Mouse (Mus musculus) adrenal gland, adult 10 weeks (tissue): Measurements from ENCODE around the gene Eno2. TPM values are rescaled to one million over a fixed set of nuclear protein-coding genes. Genes with fewer than 3 reads are reported as not detected.

ENCODE experiments used
- polyA plus RNA-seq: library from polyadenylated mRNA; stranded (reverse); fragments of 350-450 nt; fragmentation: Illumina TruSeq; extraction: RNeasy Lipid Tissue Mini Kit (QIAGEN cat#74804); gene quantifications from one replicate; pipeline ENCODE4 v1.2.3, GENCODE M21; 2014; ENCODE audit warnings: low read depth, low replicate concordance

Gene Eno2
- 2.2 TPM for polyA plus RNA-seq

GRCm38 (mm10) chr6:124769101-124769765 is at the start of gene Eno2:
TSS of gene Eno2 (minus strand) at chr6:124769673.

GRCm38 (mm10) chr6:124813933-124814332 is 44.5 kb upstream of the Eno2 start, which contains the start of gene Tpi1:
TSS of gene Tpi1 (minus strand) at chr6:124814296.

DNA sequence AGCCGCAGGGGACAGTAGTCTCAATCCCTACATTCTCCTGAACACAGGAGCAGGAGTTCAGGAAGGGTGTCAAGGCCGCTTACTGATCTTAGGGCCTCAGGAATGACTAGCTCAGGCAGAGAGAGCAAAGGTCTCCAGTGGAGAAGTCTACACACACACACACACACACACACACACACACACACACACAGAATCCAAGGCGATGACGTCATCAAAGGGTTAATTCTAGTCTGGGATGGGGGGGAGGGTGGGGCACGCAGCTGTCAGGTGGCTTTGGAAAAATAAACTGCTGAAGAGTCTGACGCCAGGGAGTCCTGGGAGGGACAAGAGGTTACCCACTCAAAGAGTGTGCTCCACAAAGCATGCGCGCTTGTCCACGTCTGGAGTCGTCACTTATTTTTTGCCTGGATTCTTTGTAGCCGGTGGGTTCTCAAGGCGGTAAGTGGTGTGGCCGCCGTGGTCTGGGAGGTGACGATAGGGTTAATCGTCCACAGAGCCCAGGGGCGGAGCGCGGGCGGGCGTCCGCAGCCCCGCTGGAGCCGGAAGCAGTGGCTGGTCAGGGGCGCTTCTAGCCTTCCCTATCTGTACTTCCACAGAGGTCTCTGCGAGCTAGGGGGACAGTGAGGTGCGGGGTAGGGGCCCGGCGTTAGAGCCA is 39.0 kb upstream of the Eno2 start, which contains the start of gene Spsb2:
TSS of gene Spsb2 (plus strand) at position 304 of the 655 bp plus-strand sequence.

DNA sequence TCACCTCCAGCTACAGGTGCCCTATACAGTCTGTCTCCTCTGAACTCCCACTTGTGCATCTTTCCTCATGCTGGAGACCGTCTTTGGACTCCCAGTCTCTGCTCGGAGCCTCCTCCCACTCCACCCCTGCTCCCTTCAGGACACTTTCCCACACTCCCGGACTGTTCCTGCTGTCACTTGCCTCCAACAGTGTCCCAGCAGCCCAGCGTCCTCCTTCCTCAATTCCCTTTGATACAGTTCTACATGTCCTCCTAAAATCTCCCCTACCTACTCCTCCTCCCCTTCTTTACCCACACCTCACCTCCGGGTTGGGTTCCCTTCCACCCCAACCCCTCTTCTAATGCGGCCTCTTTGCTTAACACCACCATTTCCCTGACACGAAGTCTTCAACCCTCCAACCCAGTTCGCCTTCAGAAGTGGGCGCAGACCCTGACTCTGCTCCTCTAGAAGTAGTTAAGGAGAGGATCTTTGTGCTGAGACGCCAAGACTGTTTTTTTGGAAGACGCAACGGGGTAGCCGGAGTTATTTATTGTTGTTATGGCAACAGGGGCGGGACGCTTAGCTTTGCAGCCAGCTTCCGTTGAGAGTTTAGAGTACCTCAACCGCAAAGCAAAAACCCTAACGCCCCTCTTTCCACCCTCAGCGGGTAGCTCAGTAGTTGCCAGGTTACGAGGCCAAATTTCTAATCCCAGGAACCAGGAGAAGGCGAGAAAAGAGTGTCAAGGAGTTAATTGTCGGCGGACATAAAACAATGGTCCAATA is 9.9 kb upstream of the Eno2 start, which contains the start of gene Lrrc23:
TSS of gene Lrrc23 (minus strand) at position 506 of the 762 bp plus-strand sequence.

DNA sequence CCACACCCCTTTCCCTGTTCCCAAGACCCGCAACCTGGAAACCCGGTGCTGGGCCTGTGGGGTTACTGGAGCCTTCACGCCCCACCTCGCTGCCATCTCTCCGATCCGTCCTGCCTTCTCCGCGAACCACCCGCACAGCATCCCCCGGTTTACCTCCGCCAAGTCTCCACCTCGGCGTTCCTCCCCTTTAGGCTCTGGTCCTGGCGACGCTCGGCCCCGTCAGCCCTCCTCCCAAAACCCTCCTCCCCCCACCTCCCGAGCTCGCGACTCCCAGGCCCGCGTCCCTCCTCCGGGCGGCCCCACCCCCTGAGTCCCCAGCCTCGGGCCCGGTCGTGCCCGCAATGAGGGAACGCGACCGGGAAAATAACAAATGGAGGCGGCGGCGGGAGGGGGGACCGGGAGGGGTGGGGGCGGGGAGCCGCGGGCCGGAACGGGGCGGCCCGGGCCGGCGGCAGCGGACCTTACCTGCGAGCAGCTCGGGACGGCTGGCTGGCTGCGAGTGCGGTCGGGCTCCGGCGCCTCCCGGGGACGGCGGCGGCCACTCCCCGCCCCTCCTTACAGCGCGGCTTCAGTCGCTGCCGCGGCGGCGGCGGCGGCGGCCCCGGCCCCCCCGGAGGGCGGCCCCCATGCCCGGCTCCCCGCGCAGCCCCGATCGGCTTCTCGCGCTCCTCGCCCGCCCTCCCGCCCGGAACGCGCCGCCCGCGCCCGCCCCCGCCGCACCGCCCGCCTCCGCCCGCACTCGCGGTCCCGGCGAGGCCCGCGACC is 13.5 kb downstream of the Eno2 start, which contains the start of the genes Gm45234 and Atn1:
TSS of gene Gm45234 (minus strand) at position 191 of the 765 bp plus-strand sequence.
TSS of gene Atn1 (minus strand) at position 694 of the 765 bp plus-strand sequence.

GRCm38 (mm10) chr6:124740888-124741761 is 28.3 kb downstream of the Eno2 start, which contains the start of gene Grcc10:
TSS of gene Grcc10 (minus strand) at chr6:124741374.

GRCm38 (mm10) chr6:124738511-124739023 is 30.9 kb downstream of the Eno2 start, which contains the start of gene Ptpn6:
TSS of gene Ptpn6 (minus strand) at chr6:124738714.

GRCm38 (mm10) chr6:124711824-124712782 is 57.4 kb downstream of the Eno2 start, which contains the start of the genes Emg1 and Phb2:
TSS of gene Emg1 (minus strand) at chr6:124712178.
TSS of gene Phb2 (plus strand) at chr6:124712336.

Other genes starting within 250 kb of the Eno2 start
- gene C1s1, start 227.3 kb downstream of the Eno2 start, polyA plus RNA-seq: 62.6 TPM
- 0.29 TPM for gene C1rb, start 199.4 kb downstream of the Eno2 start, polyA plus RNA-seq
- 0.29 TPM for gene C1s2, start 133.6 kb downstream of the Eno2 start, polyA plus RNA-seq
- gene Lpcat3, start 106.6 kb downstream of the Eno2 start, polyA plus RNA-seq: 56.7 TPM
- gene Emg1, start 57.5 kb downstream of the Eno2 start, polyA plus RNA-seq: 16.4 TPM
- gene Phb2, start 57.3 kb downstream of the Eno2 start, polyA plus RNA-seq: 35.9 TPM
- 1.5 TPM for gene Ptpn6, start 31.0 kb downstream of the Eno2 start, polyA plus RNA-seq
- gene Grcc10, start 28.3 kb downstream of the Eno2 start, polyA plus RNA-seq: 4.3 TPM
- not detected for gene Gm45234, start 13.7 kb downstream of the Eno2 start, polyA plus RNA-seq
- 1.3 TPM for gene Atn1, start 13.1 kb downstream of the Eno2 start, polyA plus RNA-seq
- not detected for gene Lrrc23, start 10.1 kb upstream of the Eno2 start, polyA plus RNA-seq
- gene Spsb2, start 39.0 kb upstream of the Eno2 start, polyA plus RNA-seq: not detected
- gene Tpi1, start 44.6 kb upstream of the Eno2 start, polyA plus RNA-seq: 34.6 TPM
- gene Usp5, start 59.8 kb upstream of the Eno2 start, polyA plus RNA-seq: 34.7 TPM
- gene Cdca3, start 59.9 kb upstream of the Eno2 start, polyA plus RNA-seq: 1.5 TPM
- 0.35 TPM for gene Gnb3, start 70.6 kb upstream of the Eno2 start, polyA plus RNA-seq
- gene P3h3, start 88.1 kb upstream of the Eno2 start, polyA plus RNA-seq: 0.93 TPM
- not detected for gene Gpr162, start 94.3 kb upstream of the Eno2 start, polyA plus RNA-seq
- 0.29 TPM for gene Cd4, start 118.5 kb upstream of the Eno2 start, polyA plus RNA-seq
- 0.29 TPM for gene Lag3, start 142.0 kb upstream of the Eno2 start, polyA plus RNA-seq
- gene Ptms, start 150.4 kb upstream of the Eno2 start, polyA plus RNA-seq: 243 TPM
- gene Mlf2, start 161.7 kb upstream of the Eno2 start, polyA plus RNA-seq: 12.2 TPM
- gene Cops7a, start 195.9 kb upstream of the Eno2 start, polyA plus RNA-seq: 32.9 TPM
- gene Pianp, start 227.0 kb upstream of the Eno2 start, polyA plus RNA-seq: not detected
- 17.4 TPM for gene Zfp384, start 239.5 kb upstream of the Eno2 start, polyA plus RNA-seq